Mouse (Mus musculus): ENCODE measurements around the gene Cpa2.

The Cpa2 gene

DNA sequence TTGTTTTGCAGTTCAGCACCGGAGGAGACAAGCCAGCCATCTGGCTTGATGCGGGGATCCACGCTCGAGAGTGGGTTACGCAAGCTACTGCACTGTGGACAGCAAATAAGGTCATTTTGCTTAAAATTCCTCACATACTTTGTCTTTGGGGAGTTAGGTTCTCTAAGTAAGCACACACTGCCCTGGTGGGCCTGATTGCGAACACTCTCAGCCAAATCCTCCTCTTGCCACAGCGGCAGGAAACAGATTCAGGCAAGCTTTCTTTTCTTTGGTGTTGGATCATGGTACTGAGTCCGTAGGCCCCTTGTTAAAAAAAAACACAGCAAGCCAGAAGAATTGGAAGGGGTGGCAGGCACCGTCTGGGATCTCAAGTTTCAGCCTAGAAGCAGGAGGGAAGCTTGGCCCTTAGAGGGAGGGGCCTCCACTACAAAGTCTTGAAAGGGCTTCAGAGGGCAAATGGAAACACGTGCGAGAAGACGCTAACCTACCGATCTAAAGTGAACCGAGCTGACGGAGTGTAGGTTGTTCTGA lies 7.9 kb downstream of the Cpa2 start:
- DNase-seq: peak; percentile 6

DNA sequence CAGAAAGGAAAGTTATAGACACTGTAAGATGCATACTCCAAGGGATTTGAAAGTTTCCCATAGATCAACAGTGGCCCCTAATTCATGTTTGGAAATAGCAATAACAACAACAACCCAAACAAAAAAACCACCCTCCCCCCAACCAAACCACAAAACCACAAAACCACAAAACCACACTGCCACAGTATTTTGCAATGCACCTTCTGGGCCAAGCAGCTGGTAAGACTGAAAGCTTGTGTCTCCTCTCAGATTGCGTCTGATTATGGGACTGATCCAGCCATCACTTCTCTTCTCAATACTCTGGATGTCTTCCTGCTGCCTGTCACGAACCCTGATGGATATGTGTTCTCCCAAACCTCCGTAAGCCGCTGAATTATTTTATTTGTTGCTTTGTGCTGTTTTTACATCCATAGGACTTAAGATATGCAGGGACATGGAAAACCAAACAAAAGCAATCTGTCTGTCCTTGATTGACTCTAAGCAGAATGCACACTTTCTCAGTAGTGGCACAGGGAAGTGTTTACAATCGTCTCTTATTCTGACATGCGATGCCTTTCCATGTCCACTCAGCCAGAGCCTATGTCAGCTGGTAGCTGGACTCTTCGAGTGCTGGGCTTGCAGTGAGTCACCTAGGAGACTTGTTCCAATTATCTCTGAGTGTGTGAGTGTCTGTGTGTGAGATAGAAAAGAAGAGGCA lies 9.3 kb downstream of the Cpa2 start:
- no peak for DNase-seq

- DNase-seq: no peak
Observed at GRCm38 (mm10) chr6:30551193-30551515, 9.8 kb downstream of the Cpa2 start.

GRCm38 (mm10) chr6:30551644-30552580 lies 10.5 kb downstream of the Cpa2 start:
- DNase-seq: no peak

DNA sequence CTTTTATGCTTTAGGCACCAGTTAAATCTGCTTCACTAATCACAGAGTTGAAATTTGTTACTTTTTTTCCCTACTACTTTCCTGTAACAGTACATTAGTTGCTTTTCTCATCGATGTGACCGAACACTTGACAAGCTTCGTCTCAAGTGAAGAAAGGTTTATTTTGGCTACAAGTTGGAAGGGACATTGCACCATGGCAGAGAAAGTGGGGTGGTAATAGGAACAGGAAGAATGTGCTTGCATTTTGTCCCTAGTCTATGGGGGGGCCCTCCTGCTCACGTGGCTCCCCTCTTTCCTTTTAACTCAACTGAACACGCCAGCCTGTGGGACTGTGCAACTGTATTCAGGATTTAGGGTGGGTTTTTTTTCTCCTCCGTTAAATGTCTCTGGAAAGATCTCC lies 11.2 kb downstream of the Cpa2 start:
- DNase-seq: no peak

DNA sequence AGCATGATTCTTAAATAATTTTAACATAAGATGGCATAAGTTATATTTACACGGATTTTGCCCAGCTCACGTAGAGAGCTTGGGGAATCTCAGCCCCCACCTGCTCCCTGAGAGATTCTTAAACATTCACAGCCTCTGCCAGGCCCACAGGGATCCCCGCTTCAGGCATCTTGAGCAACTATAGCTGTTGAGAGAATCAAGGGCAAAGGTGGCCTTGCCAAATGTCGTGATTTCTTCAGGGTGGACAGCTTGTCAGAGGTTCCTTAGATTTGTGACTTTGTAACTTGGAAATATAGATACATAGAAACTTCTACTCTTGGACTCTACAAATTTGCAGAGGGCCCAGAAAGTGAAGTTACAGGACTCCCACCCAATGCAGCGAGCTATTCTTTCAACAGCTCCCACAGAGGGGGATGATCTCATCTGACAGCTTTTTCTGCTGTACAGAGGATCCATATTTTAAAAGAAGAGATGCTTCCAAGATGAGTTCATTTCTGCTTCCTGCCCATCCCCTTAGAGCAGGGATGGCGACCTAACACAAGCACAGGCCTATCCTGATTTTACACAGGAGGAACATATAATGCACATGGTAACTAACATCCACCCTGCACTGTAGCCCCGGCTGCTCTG lies 12.1 kb downstream of the Cpa2 start:
- no peak for DNase-seq

DNA sequence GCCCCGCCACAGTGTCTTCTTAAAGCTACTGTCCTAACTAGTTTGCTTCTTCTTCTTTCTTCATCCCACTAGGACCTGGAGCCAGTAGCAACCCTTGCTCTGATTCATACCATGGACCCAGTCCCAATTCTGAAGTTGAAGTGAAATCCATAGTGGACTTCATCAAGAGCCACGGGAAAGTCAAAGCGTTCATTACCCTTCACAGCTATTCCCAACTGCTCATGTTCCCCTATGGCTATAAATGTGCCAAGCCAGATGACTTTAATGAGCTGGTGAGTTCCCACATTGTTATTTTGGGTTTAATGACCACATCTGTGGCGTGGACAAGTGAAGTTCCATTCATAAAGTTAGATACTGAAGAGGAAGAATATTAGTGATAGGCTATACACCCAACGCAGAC lies 12.7 kb downstream of the Cpa2 start:
- DNase-seq: no peak

DNA sequence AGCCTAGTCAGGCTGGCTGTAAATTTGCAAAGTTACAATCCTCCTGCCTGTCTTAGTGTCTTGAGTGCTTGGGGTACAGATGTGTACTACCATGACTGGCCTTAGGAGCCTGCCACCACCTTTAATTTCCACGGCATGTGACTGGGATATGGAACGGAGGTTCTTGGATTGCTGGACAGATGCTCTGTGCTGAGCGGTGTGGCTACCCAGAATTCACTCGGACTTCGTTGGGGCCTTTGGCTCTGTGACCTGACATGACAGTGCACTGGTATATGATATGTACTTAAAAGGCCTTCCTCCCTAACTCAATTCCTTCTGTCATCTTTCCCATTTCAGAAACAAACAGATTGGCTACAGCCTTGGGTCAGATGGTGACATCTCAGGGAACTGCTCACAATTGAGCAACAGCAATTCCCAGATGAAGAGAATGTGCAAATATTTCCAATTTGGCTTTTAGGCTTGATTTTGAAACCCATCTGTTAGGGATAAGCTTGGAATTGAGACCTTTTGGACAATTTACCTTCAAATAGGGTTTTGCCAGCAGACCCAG lies 13.3 kb downstream of the Cpa2 start:
- DNase-seq: no peak

- DNase-seq: no peak
Observed at GRCm38 (mm10) chr6:30556080-30556479, 14.7 kb downstream of the Cpa2 start.

DNA sequence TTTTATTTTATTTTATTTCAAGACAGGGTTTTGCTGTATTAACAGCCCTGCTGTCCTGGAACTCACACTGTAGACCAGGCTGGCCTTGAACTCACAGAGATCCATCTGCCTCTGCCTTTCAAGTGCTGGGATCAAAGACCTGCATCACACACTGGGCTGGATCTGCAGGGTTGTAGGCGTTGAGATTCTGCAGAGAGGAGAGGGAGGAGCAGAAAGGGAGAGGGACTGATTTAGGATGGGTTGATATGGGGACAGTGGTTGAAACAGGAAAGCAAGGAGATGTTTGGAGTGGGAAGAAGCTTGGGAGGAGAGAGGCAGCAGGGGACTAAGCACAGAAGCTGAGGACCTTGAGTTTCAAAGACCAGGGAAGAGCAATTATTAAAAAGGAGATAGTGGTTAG lies 18.3 kb downstream of the Cpa2 start:
- no peak for DNase-seq

GRCm38 (mm10) chr6:30562132-30562531 lies 20.8 kb downstream of the Cpa2 start:
- DNase-seq: no peak

- no peak for DNase-seq
Observed at GRCm38 (mm10) chr6:30563575-30563974, 22.2 kb downstream of the Cpa2 start.

DNA sequence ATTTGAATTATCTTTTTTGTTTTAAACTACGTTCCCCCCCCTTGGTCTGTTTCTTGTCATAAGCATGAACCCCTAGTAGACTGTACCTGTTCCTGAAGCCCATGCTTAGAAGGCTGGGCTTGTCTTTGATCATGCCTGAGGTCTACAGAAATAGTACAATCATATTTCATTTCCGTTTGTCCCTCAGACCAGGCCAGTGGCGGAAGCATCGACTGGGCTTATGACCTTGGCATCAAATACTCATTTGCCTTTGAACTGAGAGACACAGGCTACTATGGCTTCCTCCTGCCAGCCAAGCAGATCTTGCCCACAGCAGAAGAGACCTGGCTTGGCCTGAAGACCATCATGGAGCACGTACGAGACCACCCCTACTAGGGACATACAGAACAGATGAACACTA lies 22.7 kb downstream of the Cpa2 start:
- DNase-seq: no peak

GRCm38 (mm10) chr6:30568069-30568468 lies 26.7 kb downstream of the Cpa2 start, which contains the start of gene Cpa4:
Gene Cpa4 (plus strand): TSS chr6:30568369.
- no peak for DNase-seq

GRCm38 (mm10) chr6:30569331-30569730 lies 27.9 kb downstream of the Cpa2 start:
- DNase-seq: no peak

GRCm38 (mm10) chr6:30570012-30570411 lies 28.6 kb downstream of the Cpa2 start:
- no peak for DNase-seq

DNA sequence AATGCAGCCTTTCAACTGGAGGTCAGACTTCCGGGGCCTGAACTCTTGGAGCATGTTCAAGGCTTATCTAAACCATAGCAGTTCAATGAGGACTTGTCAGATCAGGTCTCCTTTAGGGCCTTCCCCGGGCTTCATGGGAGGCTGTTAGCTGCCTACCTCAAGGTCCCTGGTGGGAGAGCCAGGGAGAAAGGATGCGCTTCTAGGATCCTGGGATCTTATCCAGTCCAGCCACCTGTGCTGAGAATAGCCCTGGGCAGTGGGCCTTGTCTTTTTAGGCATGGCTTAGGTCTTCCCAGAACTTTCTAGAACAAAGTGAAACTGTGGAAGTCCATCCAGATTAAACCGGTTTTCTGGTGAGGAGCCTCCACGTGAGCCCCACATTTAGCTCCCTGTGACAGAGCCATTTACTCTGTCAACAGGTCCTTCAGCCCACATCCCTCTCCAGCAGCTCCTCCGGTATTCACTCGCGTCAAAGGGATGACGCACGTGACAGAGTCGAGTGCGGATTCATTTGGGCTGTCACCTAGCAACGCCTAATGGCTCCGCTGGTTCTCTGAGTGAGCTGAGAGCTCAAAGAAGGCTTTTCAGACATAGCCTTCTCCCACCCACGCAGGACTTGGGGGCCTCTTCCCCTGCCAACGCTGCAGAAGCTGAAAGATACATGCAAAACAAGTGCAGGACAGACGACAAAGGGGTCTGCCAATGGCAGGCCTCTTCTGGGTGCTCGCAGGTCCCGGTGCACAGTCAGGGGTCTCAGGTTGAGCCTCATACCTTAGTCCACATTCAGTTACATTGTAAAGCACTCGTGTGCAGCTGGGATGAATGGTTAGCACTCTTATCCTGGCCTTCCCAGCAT lies 31.3 kb downstream of the Cpa2 start:
- no peak for DNase-seq

DNA sequence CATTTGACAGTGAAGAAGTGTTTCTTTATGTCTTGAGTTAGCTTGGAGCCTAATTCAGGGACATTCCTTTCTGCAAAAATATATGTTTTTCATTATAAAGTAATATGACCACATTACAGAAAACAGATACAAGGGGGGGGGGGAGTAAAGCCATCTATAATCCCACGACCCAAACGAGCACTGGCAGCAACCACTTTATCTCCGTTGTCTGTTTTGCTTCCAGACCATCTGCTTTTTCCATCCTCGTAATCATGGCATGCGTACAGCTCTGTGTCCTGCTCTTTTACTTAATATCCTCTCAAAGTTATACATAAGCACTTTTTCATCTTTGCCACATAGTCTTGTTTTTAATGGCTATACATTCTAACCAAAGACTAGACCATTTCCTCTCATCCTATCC lies 32.0 kb downstream of the Cpa2 start:
- no peak for DNase-seq

- no peak for DNase-seq
Observed at GRCm38 (mm10) chr6:30574945-30575344, 33.6 kb downstream of the Cpa2 start.

DNA sequence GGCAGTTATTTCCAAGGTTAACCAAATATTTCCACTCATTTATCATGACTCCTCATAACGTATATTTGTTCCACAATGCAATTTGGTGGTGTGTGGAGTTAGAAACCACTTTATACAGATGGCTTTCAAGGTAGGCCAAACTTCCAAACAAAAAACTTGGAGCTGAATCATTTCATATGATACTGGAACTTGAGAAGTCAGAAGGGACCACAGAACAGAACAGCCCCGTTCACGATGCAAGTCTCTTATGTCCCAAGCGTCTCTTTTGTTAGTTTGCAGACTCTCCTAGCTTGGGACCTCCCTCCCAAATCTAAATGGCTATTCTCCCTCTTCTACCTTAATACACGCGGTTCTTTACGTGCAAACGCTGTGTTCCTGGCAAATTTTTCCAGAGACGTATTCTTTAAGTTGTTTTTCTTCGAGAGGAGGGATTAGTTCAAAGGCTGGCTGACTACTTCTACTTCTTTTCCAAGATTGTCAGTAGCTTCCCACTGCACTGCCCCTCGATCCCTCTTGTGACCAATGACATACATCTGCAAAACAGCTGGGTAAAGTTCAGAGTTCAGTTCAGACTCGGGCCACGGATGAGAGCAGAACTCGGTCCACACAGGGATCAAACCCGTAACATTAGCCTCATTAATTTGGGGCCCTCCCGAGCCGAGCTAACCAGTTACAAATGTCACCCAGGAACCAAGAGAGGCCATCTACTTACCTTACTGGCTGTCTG lies 35.3 kb downstream of the Cpa2 start:
- DNase-seq: no peak

Data from kidney, adult 18-20 months (tissue).